Mouse (Mus musculus): ENCODE data around the gene 1700001J03Rik.
"Not testable (repeated sequence)": the region's sequence is repeated elsewhere in the genome, so short reads cannot be mapped to it uniquely, and the experiment has no call there.

The 1700001J03Rik gene

DNA sequence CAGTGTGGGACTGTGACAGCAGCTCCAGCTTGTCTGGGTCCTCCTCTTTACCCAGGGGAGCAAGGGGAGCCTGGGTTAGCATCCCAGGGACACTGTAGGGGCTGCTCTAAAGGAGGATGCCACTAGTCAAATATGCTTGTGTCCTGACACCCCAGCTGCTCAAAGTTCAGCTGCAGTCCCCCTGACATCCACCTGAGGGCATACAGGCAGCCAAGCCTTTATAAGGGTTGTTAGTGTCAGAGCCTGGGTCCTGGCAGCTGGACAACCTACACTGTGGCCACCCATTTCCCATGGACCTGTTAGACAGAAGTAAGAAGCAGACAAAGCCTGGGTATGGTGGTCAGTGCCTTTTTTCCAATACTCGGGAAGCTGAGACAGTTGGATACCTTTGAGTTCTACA lies 3.0 kb upstream of the 1700001J03Rik start:
- no peak for DNase-seq (ENCODE audit: low spot score)

DNA sequence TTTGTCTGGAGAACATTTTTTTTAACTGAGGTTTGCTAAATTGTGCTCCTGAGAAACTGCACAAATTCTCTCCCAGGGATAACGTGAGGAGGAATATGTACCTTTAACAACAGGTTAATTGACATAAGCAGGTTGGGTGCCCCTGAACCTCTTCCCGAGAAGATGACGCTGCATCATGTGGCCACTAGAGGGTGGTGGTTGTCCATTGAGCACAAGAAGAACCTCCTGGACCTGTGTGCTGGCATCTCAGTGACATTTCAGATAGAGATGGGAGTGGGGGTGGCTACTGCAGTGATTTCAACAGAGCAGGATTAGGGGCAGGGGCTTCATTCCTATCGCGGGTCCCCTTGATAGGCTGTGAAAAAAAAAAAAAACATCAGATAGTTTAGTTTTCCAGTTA lies 2.3 kb upstream of the 1700001J03Rik start:
- peak; percentile 73 for DNase-seq (ENCODE audit: low spot score)

DNA sequence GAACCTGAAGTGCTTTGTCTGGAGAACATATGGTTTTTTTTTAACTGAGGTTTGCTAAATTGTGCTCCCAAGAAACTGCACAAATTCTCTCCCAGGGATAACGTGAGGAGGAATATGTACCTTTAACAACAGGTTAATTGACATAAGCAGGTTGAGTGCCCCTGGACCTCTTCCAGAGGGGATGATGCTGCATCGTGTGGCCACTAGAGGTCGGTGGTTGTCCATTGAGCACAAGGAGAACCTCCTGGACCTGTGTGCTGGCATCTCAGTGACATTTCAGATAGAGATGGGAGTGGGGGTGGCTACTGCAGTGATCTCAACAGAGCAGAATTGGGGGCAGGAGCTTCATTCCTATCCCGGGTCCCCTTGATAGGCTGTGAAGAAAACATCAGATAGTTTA lies 12.4 kb downstream of the 1700001J03Rik start:
- DNase-seq (ENCODE audit: low spot score) = not testable (repeated sequence)

DNA sequence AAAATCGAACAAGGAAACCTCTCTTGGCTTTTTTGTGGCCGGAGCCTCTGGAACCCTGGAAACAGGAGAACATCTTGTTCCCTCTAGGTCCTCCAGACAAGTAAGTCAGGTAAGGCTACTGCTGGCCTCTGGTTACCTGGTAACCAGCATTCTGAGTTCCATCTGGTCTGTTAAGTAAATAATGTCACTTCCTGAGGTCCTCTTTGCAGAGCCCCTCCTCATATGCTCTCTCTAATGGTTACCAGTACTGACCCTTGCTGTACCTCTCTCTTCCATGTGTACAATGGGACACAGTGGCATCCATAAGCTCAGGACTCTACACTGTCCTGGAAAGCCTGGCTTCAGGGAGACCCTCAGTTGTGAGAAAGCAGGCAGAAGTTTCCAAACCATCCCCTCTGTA lies 14.5 kb downstream of the 1700001J03Rik start, which contains the start of gene Gm6309:
Gene Gm6309, minus strand, starts transcription at position 101 of the 400 bp plus-strand sequence.
- not testable (repeated sequence) for DNase-seq (ENCODE audit: low spot score)

DNA sequence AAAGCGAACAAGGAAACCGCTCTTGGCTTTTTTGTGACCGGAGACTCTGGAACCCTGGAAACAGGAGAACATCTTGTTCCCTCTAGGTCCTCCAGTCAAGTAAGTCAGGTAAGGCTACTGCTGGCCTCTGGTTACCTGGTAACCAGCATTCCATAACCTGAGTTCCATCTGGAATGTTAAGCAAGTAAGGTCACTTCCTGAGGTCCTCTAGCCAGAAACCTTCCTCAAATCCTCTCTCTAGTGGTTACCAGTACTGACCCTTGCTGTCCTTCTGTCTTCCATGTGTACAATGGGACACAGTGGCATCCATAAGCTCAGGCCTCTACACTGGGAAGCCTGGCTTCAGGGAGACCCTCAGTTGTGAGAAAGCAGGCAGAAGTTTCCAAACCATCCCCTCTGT lies 24.7 kb downstream of the 1700001J03Rik start, which contains the start of gene Gm5565:
Gene Gm5565, minus strand, starts transcription at position 101 of the 400 bp plus-strand sequence.
- DNase-seq (ENCODE audit: low spot score) = not testable (repeated sequence)

DNA sequence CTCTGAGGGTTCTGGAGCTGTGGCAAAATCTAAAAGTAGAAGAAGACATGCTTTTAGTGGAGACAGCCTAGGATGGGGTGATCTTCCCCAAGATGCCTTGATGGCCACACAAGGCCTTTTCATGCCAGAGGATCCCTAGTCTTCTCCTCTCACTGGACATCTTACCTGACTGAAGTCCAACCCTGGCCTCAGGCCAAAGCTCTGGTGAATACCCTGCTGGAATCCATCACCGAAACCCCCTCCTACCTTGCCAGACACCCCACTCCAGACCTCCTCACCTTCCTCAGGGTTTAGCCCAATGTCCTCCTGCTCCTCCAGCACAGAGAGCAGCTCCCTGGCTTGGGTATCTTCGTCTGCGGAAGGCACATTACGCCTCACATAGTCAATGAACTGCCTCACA lies 26.8 kb downstream of the 1700001J03Rik start:
- DNase-seq (ENCODE audit: low spot score) = not testable (repeated sequence)

DNA sequence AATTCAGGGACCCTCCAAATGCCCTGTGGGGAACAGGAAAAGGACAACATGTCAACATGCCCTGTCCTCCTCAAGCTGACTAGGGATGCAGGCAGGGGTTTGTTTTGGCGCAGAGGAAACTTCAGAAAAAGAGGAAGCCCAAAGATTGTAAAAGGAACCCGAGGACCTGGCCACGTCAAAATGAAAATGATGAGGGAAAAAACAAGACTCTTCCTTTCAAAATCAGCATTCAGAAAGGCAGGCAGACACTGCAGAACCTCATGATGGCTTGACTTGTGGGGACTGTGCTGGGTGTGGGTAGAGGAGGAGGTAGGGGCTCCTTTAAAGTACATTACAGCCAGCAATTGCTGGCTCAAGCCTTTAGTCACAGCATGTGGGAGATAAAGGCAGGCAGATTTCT lies 34.6 kb downstream of the 1700001J03Rik start:
- DNase-seq (ENCODE audit: low spot score) = no peak

DNA sequence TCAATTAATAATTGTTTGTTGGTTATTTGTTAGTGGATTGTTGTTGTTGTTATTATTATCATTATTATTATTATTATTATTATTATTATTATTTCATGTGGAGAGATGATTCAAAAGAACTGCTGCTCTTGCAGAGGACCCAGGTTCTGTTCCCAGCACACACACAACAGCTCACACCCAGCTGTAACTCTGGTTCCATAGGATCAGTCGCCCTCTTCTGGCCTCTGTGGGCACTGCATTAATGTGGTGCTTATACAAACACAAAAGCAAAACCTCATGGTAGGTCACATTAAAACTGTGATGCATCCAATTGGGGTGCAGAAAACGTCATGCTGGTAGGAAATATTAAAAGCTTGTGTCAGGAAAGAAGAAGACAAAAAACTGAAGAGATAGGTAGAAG lies 37.2 kb downstream of the 1700001J03Rik start:
- DNase-seq (ENCODE audit: low spot score) = no peak
